Mouse (Mus musculus) brain, embryonic 14.5 days (tissue): ENCODE measurements at regions not wholly inside any gene's neighbourhood (a gene's known extent, or its start where the extent isn't known, plus 50 kb on each side); places are given as distances from the start of the nearest gene placed in this dataset.

Source experiments
- DNase-seq: peaks from one replicate; pipeline ENCODE4 v3.0.0-alpha.2; 2011; ENCODE audit warnings: low read depth
- CTCF ChIP-seq: fragments of 200-500 bp; IDR thresholded peaks from 2 replicates; pipeline ENCODE4 v1.5.1; 2012; ENCODE audit warnings: inconsistent platforms, mild to moderate bottlenecking, moderate library complexity, borderline replicate concordance; ENCODE audit not compliant: insufficient read depth, insufficient read length; ENCODE audit errors: extremely low read depth
- POLR2A ChIP-seq: fragments of 200-500 bp; IDR thresholded peaks from 2 replicates; pipeline ENCODE4 v1.6.1; 2012; ENCODE audit warnings: mild to moderate bottlenecking, inconsistent platforms, borderline replicate concordance; ENCODE audit not compliant: poor library complexity, insufficient read depth, insufficient read length, severe bottlenecking; ENCODE audit errors: extremely low read depth

DNA sequence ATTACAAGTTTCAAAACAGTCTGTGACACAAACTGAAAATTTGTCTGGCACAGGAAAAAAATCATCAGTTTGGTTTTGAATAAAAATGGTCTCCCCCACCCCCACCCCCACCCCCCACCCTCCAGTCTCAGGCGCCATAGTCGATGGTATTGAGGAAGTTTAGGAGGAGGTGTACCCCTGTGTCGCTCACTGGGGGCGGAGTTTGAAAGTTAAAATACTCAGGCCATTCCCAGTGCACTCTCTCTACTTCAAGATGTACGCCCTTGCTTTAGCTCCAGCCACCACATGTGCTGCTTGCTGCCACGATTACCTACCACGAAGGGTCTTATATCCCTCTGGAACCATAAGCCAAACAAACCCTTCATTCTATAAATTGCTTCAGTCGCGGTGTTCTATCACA, 337.6 kb downstream of the Rapgef2 start:
- no peak for DNase-seq
- no peak for TF ChIP-seq CTCF
- no peak for TF ChIP-seq POLR2A

- TF ChIP-seq POLR2A (no peak), CTCF (peak; percentile 56; the same call in 1 of the 2 replicates)
- DNase-seq: peak; percentile 77
These were observed 338.1 kb downstream of the Rapgef2 start for GRCm38 (mm10) chr3:78948171-78948570.

DNA sequence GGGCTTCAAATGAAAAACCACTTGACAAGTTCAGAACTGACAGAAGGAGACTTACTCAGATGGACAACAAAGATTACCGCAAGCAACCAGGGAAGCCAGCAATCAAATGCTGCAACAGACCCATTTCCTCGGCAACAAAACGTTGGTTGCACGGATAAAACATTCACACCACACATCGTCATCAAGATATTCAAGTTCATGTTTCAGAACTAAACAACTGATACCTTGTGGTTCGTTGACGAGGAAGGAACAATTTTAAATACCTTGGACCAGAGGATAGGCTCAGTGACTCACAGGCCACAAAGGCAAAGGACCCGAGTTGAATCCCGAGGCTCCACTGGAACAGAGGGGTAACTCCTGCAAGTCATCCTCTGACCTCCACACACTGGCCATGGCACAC, 339.1 kb downstream of the Rapgef2 start:
- no peak for DNase-seq
- TF ChIP-seq CTCF: no peak
- TF ChIP-seq POLR2A: no peak

- TF ChIP-seq POLR2A (no peak), CTCF (no peak)
- DNase-seq: no peak
These were observed 342.1 kb downstream of the Rapgef2 start for GRCm38 (mm10) chr3:78944185-78944584.

DNA sequence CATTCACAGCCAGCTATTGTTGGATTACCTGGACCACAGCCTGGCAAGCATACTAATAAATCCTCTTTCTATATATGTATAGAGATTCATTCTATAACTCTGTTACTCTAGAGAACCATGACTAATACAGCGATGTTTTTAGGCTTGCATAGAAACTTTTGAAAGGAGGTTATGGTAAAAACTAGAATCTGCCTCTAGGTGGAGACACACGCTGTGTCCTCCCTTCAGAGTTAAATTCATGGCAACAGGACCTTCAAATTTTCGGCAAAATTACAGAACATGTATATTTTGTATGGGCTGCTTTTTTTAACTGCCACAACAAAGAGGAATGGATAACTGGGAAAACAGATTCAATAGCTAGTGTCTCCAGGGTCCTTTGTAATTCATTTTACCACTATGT, 353.3 kb downstream of the Rapgef2 start:
- DNase-seq: no peak
- TF ChIP-seq POLR2A: no peak
- no peak for TF ChIP-seq CTCF

GRCm38 (mm10) chr3:78919850-78920249, 366.5 kb downstream of the Rapgef2 start:
- DNase-seq: peak; percentile 65
- no peak for TF ChIP-seq CTCF

DNA sequence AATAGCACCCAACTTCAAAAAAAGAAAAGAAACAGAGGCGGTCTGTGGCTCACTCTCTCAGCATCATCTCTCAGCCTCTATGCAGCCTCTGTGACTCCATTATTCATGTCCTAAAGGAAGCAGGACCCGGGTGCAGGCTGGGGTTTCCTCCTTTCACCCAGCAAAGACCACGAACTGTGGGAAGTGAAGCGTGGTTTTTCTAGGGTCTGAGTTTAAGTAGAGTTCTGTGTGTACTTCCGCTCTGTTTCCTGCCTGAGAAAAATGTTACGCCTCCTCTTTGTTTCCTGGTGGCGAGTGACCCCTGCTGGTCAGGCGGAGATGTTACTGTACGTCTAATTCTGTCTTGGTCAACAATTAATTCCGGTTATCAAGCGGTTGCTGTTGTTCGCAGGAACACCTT, 366.9 kb downstream of the Rapgef2 start:
- TF ChIP-seq POLR2A (no peak), CTCF (peak; percentile 93)
- peak; percentile 93 for DNase-seq

DNA sequence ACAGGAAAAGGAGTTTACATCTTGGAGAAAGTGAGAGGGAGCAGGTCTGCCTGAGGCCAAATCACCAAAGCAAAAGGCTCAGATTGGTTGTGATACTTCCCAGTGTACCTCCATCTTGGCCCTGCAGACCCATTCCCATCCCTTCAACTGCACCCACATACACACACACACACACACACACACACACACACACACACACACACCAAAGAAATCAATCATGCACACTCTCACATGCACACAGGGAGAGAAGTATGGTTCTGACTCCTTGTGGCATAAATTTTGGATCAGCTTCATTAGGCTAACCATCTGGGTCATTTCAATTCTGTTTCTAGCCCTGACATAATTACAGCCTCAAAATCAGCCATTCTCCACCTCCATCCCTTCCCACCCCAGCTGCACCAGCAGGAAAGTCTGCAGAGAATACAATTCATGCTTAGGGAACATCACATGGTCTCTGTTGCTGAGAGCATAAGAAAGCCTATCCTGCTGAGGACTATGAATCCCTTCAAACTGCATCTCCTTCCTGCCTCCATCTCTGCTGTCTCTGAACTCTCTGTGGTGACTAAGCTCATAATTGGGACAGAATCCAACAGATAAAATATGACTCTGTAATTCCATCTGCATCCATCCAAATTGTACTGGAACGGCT, 378.0 kb downstream of the Rapgef2 start:
- no peak for TF ChIP-seq CTCF
- no peak for TF ChIP-seq POLR2A
- DNase-seq: peak; percentile 66

GRCm38 (mm10) chr3:78907778-78908177, 378.5 kb downstream of the Rapgef2 start:
- DNase-seq: peak; percentile 17

DNA sequence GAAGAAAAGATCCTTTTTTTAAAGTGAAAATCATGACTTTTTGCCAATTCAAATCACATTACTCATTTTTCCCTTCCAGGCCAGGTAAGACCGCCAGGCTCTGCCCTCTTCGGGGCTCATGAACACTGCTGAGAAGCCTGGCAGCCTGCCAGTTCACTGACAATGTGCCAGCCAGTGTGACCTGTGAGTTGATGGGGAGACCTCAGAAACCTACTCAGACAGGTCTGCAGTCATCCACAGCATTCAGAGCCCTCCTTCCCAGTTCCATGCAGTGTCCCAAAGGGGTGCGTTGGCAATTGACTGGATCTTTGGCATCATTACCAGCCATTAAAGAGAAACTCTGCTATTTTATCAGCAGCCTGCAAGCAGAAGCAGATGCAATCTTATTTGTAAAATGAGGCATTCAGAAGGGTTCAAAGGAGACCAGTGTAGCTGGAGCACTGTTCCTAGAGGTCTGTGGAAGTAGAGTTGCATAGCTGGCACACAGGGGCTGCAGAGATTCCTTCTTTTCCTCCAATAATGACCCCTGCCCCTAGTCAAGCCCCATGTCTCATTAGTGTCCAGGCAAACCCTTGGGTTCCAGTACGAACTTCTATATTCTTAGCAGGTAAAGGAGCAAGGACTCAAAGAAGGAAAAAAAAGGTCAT, 384.4 kb downstream of the Rapgef2 start:
- no peak for TF ChIP-seq CTCF
- no peak for TF ChIP-seq POLR2A
- peak; percentile 85 for DNase-seq

More at GRCm38 (mm10) chr3:78907778-78908177, 378.5 kb downstream of the Rapgef2 start:
- TF ChIP-seq CTCF: no peak
- no peak for TF ChIP-seq POLR2A

DNA sequence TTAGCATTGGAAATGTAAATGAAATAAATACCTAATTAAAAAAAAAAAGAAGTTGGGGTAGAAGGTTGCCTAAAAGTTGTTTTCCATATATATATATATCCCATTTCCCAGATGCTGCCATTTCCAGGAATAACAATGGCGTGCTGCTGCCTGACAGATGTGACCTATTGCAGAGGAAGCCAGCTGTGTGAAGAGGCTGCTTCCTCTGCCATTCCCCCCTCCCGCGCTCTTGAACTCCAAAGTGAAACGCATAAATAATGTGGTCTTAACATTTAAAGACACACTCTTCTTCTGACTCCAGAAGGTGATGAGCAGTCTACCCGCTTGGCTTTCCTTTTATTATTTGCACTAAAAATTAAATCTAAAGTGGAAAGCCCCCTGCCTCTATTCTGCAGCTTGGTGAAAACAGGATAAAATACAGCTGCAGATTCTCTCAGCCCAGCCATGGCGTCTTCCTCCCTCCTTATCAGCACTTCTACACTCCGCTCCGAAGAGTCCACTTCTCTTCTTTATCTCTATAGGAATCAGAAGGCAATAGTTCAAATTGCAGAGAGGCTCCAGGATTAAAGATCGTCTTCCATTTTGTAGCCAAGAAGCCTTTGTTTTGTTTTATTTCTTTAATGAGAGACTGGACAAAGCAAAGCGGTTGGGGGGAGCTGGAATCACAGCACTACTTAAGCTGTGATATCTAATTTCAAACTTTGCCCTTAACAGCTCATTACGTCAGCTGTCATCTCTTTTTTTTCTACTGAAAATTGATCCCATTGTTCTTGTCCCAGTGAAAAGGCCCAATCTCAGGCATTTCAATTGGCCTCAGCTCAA, 385.1 kb downstream of the Rapgef2 start:
- peak; percentile 56 for DNase-seq
- TF ChIP-seq POLR2A (no peak), CTCF (no peak)
